Mouse (Mus musculus): ENCODE results near the gene Dnaja3.

- TF ChIP-seq POLR2A (IDR thresholded peaks at IDR 0.05; ENCODE audit: low read depth, low read length) = no peak
- TF ChIP-seq CTCF (IDR thresholded peaks at IDR 0.05; ENCODE audit: extremely low read depth, insufficient read length, insufficient replicate concordance, low read depth, low read length) = no peak
Observed at GRCm38 (mm10) chr16:4602189-4602588, 37.6 kb upstream of the Dnaja3 start.

Data from small intestine, adult 2 months (tissue).